Mouse (Mus musculus): ENCODE results near the gene Mapkap1. TPM values are rescaled to one million over a fixed set of nuclear protein-coding genes. Genes with fewer than 3 reads are reported as not detected.

Mapkap1 gene
- polyA plus RNA-seq, 1 experiment from 2014 or later: 60.7 TPM

DNA sequence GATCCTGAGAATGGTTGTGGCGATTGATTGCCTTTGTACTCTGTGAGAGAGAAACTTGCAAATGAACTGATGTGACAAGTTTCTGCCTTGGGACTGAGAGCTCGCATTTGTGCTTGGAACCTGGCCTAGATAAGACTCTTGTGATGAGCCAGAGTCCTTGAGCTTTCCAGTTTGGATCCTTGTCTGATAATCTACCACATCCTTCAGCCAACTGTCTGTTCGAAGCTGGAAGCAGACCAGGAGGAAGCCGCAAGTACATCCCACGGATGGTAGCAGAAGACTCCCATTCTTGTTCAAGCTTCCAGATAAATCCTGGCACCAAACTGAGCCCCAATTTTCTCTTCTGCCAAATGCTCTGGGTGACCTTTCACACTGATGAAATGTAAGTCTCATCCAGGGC, 162.6 kb downstream of the Mapkap1 start:
- H3K27ac ChIP-seq (ENCODE audit: low read length): no peak overlapping the region
- H3K36me3 ChIP-seq (ENCODE audit: control insufficient read depth, insufficient read depth): no peaks in the 10 kb centered on the region
- peaks cover 10% of the 10 kb centered on the region for H3K4me1 ChIP-seq (ENCODE audit: control insufficient read depth, insufficient read depth, low read length)
- no peak overlapping the region for H3K4me3 ChIP-seq (ENCODE audit: low read length)
- H3K9me3 ChIP-seq (replicated peaks; ENCODE audit: control insufficient read depth, low read length): no peaks in the 10 kb centered on the region
- no peaks in the 10 kb centered on the region for H3K27me3 ChIP-seq (ENCODE audit: control insufficient read depth, insufficient read depth, low read length)
- H3K4me2 ChIP-seq (ENCODE audit: low read depth, low read length): no peak overlapping the region
- H3K9ac ChIP-seq (ENCODE audit: low read length): no peak overlapping the region
- WGBS: 60% methylated on average over 5 of the region's 5 CpGs
- ATAC-seq (replicated peaks; ENCODE audit: extremely low read depth, insufficient read depth, low FRiP score): no peak

DNA sequence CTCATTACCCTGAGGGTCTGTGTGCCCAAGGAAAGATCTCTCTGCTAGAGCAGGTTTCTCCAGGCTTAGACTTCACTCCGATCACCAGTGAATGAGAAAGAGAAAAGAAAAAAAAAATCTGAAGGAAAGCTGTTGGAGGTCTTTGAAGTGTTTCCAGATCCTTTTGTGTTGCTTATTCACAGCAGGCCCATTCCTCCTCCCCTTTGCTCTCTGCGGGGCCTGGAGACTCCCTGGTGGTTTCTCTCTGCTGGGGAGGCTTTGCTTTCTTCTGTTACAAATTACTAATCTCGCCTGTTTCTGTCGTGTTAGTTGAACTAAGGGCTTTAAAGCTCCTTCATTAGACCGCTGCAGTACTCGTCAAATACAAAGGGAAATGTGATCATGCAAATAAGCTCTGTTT, 163.8 kb downstream of the Mapkap1 start:
- Histone ChIP-seq H3K9me3 (replicated peaks; ENCODE audit: control insufficient read depth, low read length) (no peaks in the 10 kb centered on the region), H3K4me3 (ENCODE audit: low read length) (no peak overlapping the region), H3K27me3 (ENCODE audit: control insufficient read depth, insufficient read depth, low read length) (no peaks in the 10 kb centered on the region), H3K36me3 (ENCODE audit: control insufficient read depth, insufficient read depth) (no peaks in the 10 kb centered on the region), H3K4me1 (ENCODE audit: control insufficient read depth, insufficient read depth, low read length) (peaks cover 10% of the 10 kb centered on the region), H3K27ac (ENCODE audit: low read length) (no peak overlapping the region), H3K9ac (ENCODE audit: low read length) (no peak overlapping the region), H3K4me2 (ENCODE audit: low read depth, low read length) (no peak overlapping the region)
- ATAC-seq (replicated peaks; ENCODE audit: extremely low read depth, insufficient read depth, low FRiP score): no peak
- WGBS: 58% methylated on average over 6 of the region's 6 CpGs

DNA sequence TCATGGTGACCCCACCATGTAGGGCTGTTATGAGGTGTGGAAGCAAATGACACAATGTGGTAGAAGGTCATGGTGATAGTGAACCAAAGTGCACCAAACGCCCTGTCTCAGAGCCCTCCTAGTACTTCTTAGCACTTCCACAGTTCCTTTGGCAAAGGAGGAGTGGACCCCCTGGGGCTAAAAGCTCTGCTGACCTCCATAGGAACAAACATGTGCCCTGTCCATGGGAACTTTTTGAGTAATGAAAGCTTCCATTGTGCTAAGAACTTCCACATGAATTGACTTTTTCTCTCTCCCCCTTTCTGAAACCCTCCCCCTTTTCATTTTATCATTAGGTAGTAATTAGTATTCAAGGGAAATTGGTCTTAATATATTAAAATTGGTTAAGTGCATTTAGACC, 164.5 kb downstream of the Mapkap1 start:
- H3K9ac ChIP-seq (ENCODE audit: low read length): no peak overlapping the region
- H3K27me3 ChIP-seq (ENCODE audit: control insufficient read depth, insufficient read depth, low read length): no peaks in the 10 kb centered on the region
- H3K4me3 ChIP-seq (ENCODE audit: low read length): no peak overlapping the region
- no peak overlapping the region for H3K27ac ChIP-seq (ENCODE audit: low read length)
- WGBS: 56% methylated on average over 1 of the region's 1 CpGs
- H3K9me3 ChIP-seq (replicated peaks; ENCODE audit: control insufficient read depth, low read length): no peaks in the 10 kb centered on the region
- peaks cover 7% of the 10 kb centered on the region for H3K4me1 ChIP-seq (ENCODE audit: control insufficient read depth, insufficient read depth, low read length)
- ATAC-seq (replicated peaks; ENCODE audit: extremely low read depth, insufficient read depth, low FRiP score): no peak
- no peak overlapping the region for H3K4me2 ChIP-seq (ENCODE audit: low read depth, low read length)
- no peaks in the 10 kb centered on the region for H3K36me3 ChIP-seq (ENCODE audit: control insufficient read depth, insufficient read depth)

DNA sequence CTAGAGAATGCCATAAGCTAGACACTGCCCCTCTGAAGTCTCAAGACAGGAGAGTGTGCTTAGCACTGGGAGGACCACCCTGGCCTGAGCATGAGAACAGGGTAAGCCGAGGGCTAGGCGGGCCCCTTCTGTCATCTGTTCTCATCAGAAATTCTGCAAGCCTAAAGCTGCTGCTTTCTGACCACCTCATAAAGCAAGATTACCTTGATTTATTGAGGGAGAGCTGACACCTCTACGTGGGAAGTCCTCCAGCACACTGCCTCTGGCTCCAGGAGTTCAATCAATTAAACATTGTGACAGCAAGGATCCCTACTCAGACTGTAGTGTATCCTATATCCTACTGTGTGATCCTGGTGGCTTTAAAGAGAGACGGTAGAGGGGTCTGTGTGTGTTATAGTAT, 166.5 kb downstream of the Mapkap1 start:
- Histone ChIP-seq H3K4me2 (ENCODE audit: low read depth, low read length) (no peak overlapping the region), H3K4me3 (ENCODE audit: low read length) (no peak overlapping the region), H3K9ac (ENCODE audit: low read length) (no peak overlapping the region), H3K36me3 (ENCODE audit: control insufficient read depth, insufficient read depth) (no peaks in the 10 kb centered on the region), H3K27ac (ENCODE audit: low read length) (no peak overlapping the region), H3K27me3 (ENCODE audit: control insufficient read depth, insufficient read depth, low read length) (no peaks in the 10 kb centered on the region), H3K4me1 (ENCODE audit: control insufficient read depth, insufficient read depth, low read length) (peaks cover 3% of the 10 kb centered on the region; the same call in 1 of the 2 replicates), H3K9me3 (replicated peaks; ENCODE audit: control insufficient read depth, low read length) (no peaks in the 10 kb centered on the region)
- ATAC-seq (replicated peaks; ENCODE audit: extremely low read depth, insufficient read depth, low FRiP score): no peak
- 76% methylated on average over 4 of the region's 4 CpGs for WGBS

DNA sequence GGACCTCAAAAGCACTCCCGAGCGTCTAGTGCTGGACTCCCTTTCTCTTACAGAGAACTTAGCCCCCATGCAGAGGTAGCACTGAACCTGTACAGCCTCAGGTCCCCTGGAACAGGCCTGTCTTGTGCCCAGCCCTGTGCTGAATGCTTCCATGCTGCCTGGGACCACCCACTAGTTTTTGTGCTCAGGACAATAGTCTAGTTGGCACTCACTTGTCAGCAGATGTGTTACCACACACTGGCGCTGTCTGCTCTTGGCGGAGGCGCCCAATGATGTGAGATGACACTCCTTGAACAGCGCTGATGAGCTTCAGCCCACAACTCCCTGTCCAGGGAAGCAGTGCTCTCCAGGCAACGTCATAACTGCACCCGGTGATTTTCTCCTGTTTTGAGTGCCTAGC, 182.0 kb downstream of the Mapkap1 start:
- H3K27ac ChIP-seq (ENCODE audit: low read length): no peak overlapping the region
- no peak for ATAC-seq (replicated peaks; ENCODE audit: extremely low read depth, insufficient read depth, low FRiP score)
- 72% methylated on average over 8 of the region's 8 CpGs for WGBS
- peaks cover 18% of the 10 kb centered on the region for H3K4me1 ChIP-seq (ENCODE audit: control insufficient read depth, insufficient read depth, low read length)
- no peak overlapping the region for H3K4me2 ChIP-seq (ENCODE audit: low read depth, low read length)
- no peak overlapping the region for H3K4me3 ChIP-seq (ENCODE audit: low read length)
- H3K9me3 ChIP-seq (replicated peaks; ENCODE audit: control insufficient read depth, low read length): no peaks in the 10 kb centered on the region
- H3K27me3 ChIP-seq (ENCODE audit: control insufficient read depth, insufficient read depth, low read length): no peaks in the 10 kb centered on the region
- H3K36me3 ChIP-seq (ENCODE audit: control insufficient read depth, insufficient read depth): peaks cover 16% of the 10 kb centered on the region
- no peak overlapping the region for H3K9ac ChIP-seq (ENCODE audit: low read length)

DNA sequence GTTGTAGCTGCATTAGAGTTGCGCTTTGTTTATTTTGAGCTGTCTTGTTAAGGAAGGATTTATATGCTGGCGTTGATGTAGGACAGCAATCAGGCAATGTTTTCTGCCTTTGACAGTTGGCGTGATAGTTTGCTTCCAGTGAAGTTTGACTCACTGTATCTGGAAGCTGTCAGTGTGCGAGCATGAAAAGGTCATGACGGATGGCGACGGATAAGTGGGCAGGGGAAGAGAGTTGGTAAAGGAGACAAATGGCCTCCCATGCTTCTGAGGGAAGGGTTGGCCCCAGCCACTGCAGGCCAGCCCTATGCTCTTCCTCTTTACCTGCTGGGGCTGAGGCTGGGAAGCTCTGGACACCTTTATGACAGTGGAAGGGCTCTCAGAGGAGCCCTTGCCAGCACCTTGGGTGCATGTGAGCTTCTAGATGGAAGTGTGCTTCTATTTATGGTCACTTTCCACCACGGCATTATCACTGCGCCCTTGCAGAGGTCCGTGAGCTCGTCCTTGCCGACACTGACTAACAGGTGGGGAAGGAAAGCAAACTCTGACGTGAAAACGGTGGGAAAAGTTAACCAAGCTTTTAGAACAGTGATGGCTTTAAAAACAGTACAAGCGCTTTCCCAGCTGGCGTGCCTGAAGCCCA, 185.3 kb downstream of the Mapkap1 start:
- no peaks in the 10 kb centered on the region for H3K27me3 ChIP-seq (ENCODE audit: control insufficient read depth, insufficient read depth, low read length)
- WGBS: 33% methylated on average over 16 of the region's 16 CpGs
- no peaks in the 10 kb centered on the region for H3K36me3 ChIP-seq (ENCODE audit: control insufficient read depth, insufficient read depth)
- peak; percentile 73 for ATAC-seq (replicated peaks; ENCODE audit: extremely low read depth, insufficient read depth, low FRiP score)
- H3K27ac ChIP-seq (ENCODE audit: low read length): peak overlapping the region; percentile 88
- no peak overlapping the region for H3K9ac ChIP-seq (ENCODE audit: low read length)
- H3K9me3 ChIP-seq (replicated peaks; ENCODE audit: control insufficient read depth, low read length): no peaks in the 10 kb centered on the region
- H3K4me3 ChIP-seq (ENCODE audit: low read length): no peak overlapping the region
- peak overlapping the region; percentile 2; the same call in 1 of the 2 replicates for H3K4me2 ChIP-seq (ENCODE audit: low read depth, low read length)
- peaks cover 21% of the 10 kb centered on the region for H3K4me1 ChIP-seq (ENCODE audit: control insufficient read depth, insufficient read depth, low read length)

DNA sequence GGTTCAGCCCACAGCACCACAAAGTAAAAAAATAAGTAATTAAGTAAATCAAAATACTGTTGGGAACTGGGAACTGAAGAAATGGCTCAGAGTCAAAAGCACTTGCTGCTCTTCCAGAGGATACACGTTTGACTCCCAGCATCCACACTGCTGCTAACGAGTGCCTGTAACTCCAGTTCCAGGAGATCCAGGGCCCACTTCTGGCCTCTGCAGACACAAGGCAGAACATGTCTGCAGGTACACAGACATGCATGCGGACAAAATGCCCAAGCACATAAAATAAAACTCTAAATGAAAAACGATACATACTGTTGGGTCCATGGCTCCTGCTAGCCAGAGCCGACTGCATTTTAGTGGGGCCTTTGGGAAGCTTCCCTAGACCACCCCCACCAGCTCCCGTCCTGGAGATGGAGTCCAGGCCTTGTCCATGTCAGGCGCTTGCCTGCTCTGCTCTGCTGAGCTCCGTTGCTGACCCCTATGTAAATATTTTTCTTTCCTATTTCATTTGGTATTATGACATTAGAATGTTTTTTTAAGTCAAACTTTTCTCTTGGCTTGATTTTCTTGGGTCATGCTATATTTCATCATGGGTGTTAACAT, 185.9 kb downstream of the Mapkap1 start:
- Histone ChIP-seq H3K4me3 (ENCODE audit: low read length) (no peak overlapping the region), H3K9ac (ENCODE audit: low read length) (0 out of 2 replicates have a peak overlapping the region, but pooled peaks have one; percentile 44), H3K4me2 (ENCODE audit: low read depth, low read length) (no peak overlapping the region), H3K4me1 (ENCODE audit: control insufficient read depth, insufficient read depth, low read length) (peaks cover 21% of the 10 kb centered on the region), H3K27ac (ENCODE audit: low read length) (peak overlapping the region; percentile 88), H3K9me3 (replicated peaks; ENCODE audit: control insufficient read depth, low read length) (no peaks in the 10 kb centered on the region), H3K27me3 (ENCODE audit: control insufficient read depth, insufficient read depth, low read length) (no peaks in the 10 kb centered on the region), H3K36me3 (ENCODE audit: control insufficient read depth, insufficient read depth) (no peaks in the 10 kb centered on the region)
- 0 out of 2 replicates have a peak, but pooled peaks have one; percentile 32 for ATAC-seq (replicated peaks; ENCODE audit: extremely low read depth, insufficient read depth, low FRiP score)
- WGBS: 51% methylated on average over 8 of the region's 8 CpGs

DNA sequence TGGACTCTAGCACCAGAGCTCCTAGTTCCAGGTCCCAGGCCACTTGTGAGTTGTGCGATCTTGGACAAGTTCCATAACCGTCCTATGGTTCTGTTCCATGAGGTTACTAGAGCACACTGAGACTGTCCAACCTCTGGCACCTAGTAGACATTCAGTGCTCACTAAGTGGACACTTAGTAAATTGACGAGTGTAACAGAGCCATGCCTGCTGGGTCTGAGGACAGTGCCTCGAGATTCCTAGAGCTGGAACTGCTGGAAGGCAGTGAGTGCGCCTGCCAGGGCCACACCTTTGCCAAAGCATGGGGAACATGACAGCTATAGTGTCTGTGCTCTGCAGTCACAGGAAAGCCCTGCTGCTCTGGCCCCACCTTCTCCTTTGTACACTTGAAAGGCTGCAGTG, 187.4 kb downstream of the Mapkap1 start:
- H3K4me3 ChIP-seq (ENCODE audit: low read length): no peak overlapping the region
- H3K4me1 ChIP-seq (ENCODE audit: control insufficient read depth, insufficient read depth, low read length): peaks cover 21% of the 10 kb centered on the region
- peak overlapping the region; percentile 15 for H3K27ac ChIP-seq (ENCODE audit: low read length)
- H3K36me3 ChIP-seq (ENCODE audit: control insufficient read depth, insufficient read depth): no peaks in the 10 kb centered on the region
- H3K9ac ChIP-seq (ENCODE audit: low read length): no peak overlapping the region
- no peaks in the 10 kb centered on the region for H3K9me3 ChIP-seq (replicated peaks; ENCODE audit: control insufficient read depth, low read length)
- ATAC-seq (replicated peaks; ENCODE audit: extremely low read depth, insufficient read depth, low FRiP score): 0 out of 2 replicates have a peak, but pooled peaks have one; percentile 22
- WGBS: 67% methylated on average over 5 of the region's 5 CpGs
- H3K4me2 ChIP-seq (ENCODE audit: low read depth, low read length): no peak overlapping the region
- H3K27me3 ChIP-seq (ENCODE audit: control insufficient read depth, insufficient read depth, low read length): no peaks in the 10 kb centered on the region

DNA sequence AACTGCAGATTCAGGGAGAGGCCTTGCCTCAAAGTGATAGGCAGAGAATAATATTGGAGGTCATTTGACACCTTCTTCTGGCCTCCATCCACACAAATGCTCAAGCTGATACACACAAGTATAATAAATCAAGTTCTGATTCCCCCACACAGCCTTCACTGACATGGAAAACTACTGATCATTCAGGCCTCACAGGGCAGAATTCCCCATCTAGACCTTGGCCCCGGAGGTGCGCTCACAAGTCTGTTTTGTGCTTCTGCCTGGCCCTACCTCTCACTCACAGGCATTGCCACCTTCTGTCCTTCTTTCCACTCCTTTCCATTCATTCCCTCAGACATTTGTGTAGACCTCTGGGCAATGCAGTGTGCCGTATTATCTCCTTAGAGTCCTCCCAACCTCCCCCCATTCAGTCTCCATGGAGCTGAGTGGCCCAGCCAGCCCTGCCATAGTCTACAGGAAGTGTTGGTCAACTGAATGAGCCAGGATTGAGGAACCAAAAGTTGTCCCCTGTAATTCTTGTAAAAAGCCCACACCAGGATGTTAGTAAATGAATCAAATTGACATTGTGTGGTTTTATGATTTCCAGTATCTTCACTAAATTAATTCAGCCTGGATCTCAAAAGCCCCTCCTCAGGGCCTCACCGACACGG, 193.2 kb downstream of the Mapkap1 start:
- H3K27ac ChIP-seq (ENCODE audit: low read length): no peak overlapping the region
- H3K9me3 ChIP-seq (replicated peaks; ENCODE audit: control insufficient read depth, low read length): no peaks in the 10 kb centered on the region
- no peak for ATAC-seq (replicated peaks; ENCODE audit: extremely low read depth, insufficient read depth, low FRiP score)
- H3K4me2 ChIP-seq (ENCODE audit: low read depth, low read length): no peak overlapping the region
- 84% methylated on average over 5 of the region's 5 CpGs for WGBS
- no peak overlapping the region for H3K9ac ChIP-seq (ENCODE audit: low read length)
- H3K27me3 ChIP-seq (ENCODE audit: control insufficient read depth, insufficient read depth, low read length): no peaks in the 10 kb centered on the region
- no peak overlapping the region for H3K4me3 ChIP-seq (ENCODE audit: low read length)
- 0 out of 2 replicates have a peak, but pooled peaks cover 4% of the 10 kb centered on the region for H3K36me3 ChIP-seq (ENCODE audit: control insufficient read depth, insufficient read depth)
- peaks cover 2% of the 10 kb centered on the region; the same call in 1 of the 2 replicates for H3K4me1 ChIP-seq (ENCODE audit: control insufficient read depth, insufficient read depth, low read length)
